Mouse (Mus musculus): ENCODE data around the gene Hist2h2aa1.
"Not testable (repeated sequence)": the region's sequence is repeated elsewhere in the genome, so short reads cannot be mapped to it uniquely, and the experiment has no call there.

Gene Hist2h2aa1

DNA sequence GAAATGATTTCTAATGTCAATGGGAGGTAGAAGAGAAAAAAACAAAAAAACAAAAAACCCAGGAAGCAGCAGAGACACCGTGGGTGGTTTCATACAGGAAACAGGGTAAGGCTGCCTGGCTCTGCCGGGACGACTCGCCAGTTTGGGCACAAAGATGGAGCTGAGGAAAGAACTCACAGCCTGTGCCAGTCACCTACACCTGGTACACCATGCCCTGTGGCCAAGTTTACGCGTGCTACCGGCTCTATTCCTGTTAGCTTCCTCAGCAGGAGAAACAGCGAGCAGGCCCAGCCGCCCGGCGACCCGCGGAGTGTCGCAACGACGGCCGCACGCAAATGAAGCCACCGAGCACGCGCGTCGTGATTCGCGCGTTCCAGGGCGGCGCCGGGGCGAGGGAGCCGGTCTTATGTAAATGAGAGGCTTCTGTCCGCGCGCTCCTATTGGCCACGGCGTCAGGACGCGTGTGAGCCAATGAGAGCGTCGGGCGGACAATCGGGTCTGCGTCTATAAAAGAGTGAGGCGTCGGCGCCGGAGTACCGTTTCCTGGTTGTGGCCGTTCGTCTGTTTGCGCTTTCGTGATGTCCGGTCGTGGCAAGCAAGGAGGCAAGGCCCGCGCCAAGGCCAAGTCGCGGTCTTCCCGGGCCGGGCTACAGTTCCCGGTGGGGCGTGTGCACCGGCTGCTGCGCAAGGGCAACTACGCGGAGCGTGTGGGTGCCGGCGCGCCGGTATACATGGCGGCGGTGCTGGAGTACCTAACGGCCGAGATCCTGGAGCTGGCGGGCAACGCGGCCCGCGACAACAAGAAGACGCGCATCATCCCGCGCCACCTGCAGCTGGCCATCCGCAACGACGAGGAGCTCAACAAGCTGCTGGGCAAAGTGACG lies at the start of gene Hist2h2aa1:
Hist2h2aa1 (plus strand) TSS at position 495 of the 884 bp plus-strand sequence.
- DNase-seq (ENCODE audit: low read depth): peak; percentile 86

DNA sequence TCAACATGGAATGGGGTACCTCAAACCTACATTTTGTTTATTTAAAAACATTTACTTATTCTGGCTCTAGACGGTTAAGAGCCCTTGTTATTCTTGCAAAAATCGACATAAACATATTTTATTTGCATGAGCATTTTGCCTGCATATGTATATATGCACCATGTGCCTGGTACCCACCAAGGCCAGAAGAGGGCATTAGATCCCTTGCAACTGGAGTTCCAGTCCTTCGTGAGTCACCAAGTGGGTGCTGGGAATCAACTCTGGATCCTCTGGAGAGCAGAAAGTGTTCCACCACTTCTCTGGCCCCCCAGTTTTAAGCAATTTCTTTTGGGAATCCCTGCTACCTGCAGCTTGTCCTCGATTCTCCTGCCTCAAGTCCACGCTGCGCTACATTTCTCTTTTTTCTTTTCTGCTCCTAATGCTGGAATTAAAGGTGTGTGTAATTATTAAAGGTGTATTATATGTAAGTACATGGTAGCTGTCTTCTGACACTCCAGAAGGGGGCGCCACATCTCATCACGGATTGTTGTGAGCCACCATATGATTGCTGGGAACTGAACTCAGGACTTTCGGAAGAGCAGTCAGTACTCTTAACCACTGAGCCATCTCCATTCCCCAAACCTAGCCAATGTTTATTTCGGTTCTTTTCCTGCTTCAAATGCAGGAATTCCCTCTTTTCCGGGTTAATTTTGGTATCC lies 49.5 kb upstream of the Hist2h2aa1 start:
- no peak for DNase-seq (ENCODE audit: low read depth)

DNA sequence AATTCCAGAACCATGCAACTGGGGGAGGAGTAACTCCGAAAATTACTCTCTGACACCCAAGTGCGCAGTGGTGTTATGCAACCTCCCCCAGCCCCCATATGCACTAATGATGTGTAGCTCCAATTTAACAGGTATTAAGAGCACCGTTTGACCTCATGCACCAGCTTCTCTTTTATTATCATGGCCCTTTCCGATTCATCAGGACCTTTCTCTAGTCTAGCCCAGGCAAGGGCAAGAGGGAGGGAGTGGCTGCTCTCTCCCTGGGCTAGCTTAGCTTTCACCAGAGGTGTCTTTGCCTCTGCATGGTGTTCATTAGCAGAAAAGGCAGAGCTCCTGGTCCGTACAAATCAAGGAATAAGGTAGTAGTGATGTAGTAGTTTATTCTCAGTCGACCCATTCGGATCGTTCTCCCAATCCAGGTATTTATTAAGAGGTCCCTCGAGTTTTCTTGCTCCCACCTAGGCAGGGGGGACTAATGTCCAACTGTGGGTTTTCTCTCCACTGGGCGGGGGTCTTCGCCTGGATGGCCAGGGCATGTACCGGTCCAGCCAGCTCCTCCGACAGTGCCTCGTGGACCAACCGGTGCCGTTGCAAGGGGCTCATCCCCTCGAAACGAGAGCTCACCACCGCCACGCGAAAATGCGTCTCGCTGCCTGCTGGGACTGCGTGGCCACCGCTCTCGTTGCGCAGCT lies 48.7 kb upstream of the Hist2h2aa1 start:
- DNase-seq (ENCODE audit: low read depth): no peak

DNA sequence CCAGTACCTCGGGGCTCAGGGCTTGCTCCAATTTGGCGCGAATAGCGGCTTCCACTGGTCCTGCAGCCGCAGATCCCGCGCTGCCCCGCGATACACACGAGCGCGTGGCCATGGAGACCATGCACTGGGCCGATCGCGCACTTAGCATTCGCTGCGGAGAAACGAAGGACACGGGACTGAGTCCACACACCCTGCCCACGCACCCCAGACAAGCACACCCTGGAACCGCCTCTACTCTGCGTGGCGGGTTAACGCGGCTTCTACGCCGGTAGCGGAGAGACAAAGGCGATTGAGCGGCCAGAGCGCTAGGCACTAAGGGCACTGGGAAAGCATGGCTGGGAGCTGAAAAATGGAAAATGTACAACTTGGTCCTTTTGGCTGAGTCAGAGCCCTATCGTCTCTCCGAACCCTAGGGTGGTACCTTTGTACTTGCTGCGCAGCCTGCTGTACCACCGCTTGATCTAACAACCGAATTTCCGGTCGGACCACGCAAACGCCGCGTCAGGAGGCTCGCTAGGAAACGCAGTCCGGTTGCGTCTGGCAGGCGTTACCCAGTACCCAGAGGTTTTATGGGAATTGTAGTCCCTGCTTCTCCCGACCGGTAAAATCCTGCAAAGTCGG lies 48.1 kb upstream of the Hist2h2aa1 start:
- DNase-seq (ENCODE audit: low read depth): peak; percentile 93

DNA sequence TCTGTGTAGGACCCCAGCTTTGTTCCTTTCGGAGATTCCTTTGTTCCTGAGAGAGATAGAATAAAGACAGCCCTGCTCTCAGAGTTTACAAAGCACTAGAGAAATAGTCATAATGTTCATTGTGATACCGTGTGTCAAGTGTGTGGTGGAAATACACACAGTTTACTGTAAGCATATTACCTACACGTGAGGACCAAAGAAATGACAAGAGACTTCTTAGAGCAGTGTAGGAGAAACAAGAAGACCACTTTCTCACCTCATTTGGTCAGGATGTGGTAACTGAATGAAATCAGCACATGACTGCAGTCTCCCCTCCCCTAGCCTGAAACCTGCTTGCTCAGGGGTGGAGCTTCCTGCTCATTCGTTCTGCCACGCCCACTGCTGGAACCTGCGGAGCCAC lies 47.1 kb upstream of the Hist2h2aa1 start:
- DNase-seq (ENCODE audit: low read depth): peak; percentile 38

DNA sequence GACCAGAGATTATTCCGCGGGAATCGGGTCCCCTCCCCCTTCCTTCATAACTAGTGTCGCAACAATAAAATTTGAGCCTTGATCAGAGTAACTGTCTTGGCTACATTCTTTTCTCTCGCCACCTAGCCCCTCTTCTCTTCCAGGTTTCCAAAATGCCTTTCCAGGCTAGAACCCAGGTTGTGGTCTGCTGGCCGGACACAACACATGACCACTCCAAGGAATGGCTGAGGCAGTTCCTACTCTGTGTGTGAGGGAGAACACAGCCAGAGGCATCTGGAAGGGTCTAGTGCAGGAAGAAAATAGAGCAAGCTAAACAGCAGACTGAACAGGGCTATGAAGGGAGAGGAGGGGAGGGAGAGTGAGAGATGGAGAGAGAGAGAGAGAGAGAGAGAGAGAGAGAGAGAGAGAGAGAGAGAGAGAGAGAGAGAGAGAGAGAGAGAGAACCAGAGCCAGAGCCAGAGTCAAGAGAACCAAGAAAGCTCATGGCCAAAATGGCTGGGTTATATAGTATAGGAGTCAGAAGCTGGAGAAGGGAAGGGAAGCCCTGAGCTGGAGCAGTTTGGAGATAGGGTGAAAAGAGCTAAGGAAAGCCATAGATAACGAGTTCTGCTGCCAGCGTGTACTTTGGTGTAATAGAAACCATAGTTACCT lies 46.6 kb upstream of the Hist2h2aa1 start:
- not testable (repeated sequence) for DNase-seq (ENCODE audit: low read depth)

DNA sequence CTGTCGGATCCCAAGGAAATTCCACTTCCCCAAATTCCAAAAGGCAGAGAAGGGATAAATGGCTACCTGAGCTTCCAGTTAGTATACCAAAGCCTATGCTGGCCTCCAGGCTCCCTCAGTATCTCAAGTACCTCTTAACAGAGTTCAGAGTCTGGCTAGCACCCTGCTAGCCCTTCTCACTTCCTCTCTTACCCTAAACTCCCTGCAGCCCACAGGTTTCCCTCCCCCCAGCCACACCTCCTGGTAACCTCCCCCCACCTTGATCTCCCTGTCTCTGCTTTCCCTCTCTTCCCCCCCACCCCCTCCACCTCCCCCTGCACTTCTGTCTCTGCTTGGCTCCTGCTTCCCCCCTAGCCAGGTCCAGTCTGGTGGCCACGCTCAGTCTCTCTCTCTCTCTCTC lies 45.6 kb upstream of the Hist2h2aa1 start:
- no peak for DNase-seq (ENCODE audit: low read depth)

DNA sequence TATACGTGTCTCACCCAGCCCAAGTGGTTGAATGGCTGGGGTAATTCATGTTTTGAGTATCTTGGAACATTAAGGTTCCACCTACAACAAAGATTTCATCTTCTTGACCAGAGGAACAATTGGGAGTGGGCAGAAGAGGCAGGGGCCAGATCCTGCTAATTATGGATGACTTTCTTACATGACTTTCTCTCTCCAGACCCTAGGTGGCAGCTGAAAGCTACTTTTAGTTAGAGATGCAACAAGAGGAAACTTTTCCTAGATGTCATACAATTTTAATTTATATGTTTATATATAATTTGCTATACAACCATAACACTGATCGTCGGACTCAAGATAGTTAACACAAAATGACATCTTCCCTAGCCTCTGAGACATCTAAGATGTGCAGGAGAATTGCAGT lies 37.5 kb upstream of the Hist2h2aa1 start:
- DNase-seq (ENCODE audit: low read depth): peak; percentile 63

DNA sequence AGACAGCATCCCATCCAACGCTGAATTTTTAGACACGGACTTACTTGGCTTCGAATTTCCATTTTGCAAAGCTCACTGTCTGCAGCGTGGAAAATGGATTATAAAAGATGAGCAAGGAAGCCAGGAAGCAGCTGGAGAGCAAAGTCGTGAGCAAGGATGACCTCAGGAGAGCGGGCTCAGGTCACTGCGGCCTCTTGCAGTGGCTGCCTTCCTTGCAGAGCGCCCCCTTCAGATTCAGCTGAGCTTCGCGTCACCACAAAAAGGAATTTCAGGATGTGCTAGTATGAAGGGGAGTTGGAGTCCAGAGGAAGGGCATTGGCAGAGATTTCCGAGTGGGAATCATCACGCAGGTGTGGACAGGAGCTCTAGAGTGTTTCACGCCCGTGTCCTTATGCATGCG lies 36.1 kb upstream of the Hist2h2aa1 start:
- peak; percentile 22 for DNase-seq (ENCODE audit: low read depth)

DNA sequence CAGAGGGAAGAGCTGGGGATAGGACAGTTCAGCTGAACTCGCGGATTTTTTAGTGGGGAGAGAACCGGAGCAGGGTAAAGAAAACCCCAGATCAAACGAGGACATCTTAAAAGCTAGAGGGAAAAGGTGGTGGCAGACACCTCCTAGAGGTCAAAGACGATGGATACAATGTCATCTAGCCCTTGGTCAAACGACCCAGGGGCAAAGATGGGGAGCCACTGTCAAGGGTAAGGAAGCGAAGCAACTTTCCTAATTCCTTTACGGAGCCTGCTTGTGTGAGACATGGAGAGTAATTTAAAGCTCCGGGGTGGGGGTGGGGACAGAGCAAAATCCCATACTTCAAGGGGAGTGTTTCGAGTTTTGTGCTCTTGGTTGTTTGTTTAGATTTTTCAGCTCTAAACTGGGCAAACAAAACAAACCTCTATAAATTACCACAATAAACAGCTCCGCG lies 26.1 kb upstream of the Hist2h2aa1 start:
- no peak for DNase-seq (ENCODE audit: low read depth)

DNA sequence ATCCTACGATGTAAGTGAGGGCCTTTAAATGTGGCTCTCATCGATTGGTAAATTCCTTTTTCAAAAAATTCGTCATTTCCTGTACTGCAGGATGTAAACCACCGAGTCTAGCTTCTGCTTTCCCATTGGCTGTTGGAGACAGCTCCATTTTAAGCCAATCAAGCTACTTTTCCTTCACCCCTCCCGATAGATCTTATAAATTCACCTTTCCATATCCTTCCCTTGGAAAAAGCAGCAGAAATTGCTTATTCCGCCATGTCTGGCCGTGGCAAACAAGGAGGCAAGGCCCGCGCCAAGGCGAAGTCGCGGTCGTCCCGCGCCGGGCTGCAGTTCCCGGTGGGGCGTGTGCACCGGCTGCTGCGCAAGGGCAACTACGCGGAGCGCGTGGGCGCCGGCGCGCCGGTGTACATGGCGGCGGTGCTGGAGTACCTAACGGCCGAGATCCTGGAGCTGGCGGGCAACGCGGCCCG lies 25.6 kb upstream of the Hist2h2aa1 start, which contains the start of the genes Bola1 and Hist2h2ab:
Bola1 (minus strand) TSS at position 49 of the 470 bp plus-strand sequence.
Hist2h2ab (plus strand) TSS at position 205 of the 470 bp plus-strand sequence.
- DNase-seq (ENCODE audit: low read depth): peak; percentile 86

DNA sequence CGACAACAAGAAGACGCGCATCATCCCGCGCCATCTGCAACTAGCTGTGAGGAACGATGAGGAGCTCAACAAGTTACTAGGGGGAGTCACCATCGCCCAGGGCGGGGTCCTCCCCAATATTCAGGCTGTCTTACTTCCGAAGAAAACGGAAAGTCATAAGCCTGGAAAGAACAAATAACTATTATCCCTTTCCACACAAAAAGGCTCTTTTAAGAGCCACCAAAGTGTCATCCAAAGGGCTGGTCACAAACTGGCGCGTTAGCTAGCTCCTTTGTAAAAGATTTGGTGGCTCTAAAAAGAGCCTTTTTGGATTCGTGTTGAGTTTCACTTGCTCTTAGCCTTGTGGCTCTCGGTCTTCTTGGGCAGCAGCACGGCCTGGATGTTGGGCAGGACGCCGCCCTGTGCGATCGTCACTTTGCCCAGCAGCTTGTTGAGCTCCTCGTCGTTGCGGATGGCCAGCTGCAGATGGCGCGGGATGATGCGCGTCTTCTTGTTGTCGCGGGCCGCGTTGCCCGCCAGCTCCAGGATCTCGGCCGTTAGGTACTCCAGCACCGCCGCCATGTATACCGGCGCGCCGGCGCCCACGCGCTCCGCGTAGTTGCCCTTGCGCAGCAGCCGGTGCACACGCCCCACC lies 25.0 kb upstream of the Hist2h2aa1 start:
- peak; percentile 52 for DNase-seq (ENCODE audit: low read depth)

DNA sequence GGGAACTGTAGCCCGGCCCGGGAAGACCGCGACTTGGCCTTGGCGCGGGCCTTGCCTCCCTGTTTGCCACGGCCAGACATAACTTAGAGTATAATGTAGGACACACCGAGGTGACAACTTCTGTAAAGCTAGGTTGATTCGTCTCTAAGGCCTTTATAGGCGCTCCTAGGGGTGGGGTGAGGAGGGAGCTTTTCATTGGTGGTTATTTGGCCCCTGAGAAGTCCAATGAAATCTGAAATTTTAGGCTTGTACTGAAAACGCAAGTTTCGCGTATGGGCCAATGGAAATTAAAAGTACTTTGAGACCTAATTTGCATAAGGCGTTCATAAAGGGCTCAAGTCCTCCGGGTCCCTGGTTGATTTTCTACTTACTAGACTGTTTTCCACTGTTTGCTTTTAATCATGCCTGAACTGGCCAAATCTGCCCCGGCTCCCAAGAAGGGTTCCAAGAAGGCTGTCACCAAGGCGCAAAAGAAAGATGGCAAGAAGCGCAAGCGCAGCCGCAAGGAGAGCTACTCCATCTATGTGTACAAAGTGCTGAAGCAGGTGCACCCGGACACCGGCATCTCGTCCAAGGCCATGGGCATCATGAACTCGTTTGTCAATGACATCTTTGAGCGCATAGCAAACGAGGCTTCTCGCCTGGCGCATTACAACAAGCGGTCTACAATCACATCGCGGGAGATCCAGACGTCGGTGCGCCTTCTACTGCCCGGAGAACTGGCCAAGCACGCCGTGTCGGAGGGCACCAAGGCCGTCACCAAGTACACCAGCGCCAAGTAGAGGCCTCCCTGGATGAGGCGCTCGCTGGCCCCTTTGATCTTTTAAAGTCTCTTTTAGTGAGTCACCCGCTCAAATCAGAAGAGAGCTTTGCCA lies 24.3 kb upstream of the Hist2h2aa1 start, which contains the start of the genes Hist2h2ac and Hist2h2be:
Hist2h2ac (minus strand) TSS at position 116 of the 875 bp plus-strand sequence.
Hist2h2be (plus strand) TSS at position 355 of the 875 bp plus-strand sequence.
- peak; percentile 94 for DNase-seq (ENCODE audit: low read depth)

DNA sequence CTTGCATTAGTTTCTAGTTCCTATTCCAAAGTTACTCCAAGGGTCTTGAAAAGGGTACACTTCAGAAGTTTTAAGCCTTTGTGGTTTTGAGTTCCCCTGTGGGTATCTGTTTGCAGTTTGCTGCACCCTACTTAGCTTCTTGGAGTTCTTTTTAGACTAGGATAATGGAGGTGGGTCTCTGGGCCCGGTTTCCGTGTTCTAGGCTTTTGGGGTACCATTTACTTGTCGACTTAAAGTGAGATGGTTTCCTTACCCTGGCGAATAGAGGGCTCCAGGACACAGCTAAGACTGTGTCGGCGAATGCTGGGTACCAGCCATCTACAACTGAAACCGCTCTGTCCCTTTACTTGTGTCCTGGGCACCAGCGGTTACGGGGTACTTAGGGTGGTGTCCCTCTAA lies 23.7 kb upstream of the Hist2h2aa1 start:
- no peak for DNase-seq (ENCODE audit: low read depth)

DNA sequence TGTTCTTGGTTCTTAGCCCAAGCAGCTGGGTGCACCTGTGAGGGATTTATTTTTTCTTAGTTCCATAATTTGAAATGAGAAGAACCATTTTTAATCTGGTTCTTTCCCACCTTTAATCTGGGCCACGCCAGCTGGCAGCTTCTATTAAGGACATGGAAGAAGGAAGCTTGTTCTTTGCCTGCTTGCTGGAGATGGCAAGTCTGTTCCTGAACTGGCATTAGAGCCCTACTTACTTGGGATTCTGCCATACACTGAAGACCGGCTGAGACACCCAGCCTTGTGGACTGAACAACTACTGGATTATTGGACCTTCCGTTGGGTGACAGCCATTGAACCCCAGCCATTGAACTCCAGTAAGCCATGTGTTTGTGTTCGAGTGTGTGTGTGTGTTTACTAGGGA lies 22.5 kb upstream of the Hist2h2aa1 start:
- no peak for DNase-seq (ENCODE audit: low read depth)

DNA sequence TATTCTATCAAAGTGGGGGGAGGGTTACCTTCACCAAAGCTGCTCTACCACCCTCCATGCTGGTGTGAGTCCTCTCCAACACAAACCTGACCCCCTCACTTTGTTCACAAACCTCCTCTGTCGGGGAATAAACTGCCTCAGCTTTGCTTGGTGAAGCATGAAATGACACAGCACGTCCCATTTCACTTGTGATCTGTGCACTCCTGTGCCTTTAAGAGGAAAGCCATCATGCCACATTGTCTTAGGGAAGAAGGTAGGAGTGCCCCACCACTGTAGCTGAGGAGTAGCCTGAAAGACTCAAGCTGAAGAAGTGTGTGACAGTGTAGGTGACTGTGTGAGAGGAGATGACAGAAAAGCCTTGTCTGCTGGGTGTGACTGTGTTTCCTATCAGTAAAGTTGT lies 19.9 kb upstream of the Hist2h2aa1 start:
- no peak for DNase-seq (ENCODE audit: low read depth)

DNA sequence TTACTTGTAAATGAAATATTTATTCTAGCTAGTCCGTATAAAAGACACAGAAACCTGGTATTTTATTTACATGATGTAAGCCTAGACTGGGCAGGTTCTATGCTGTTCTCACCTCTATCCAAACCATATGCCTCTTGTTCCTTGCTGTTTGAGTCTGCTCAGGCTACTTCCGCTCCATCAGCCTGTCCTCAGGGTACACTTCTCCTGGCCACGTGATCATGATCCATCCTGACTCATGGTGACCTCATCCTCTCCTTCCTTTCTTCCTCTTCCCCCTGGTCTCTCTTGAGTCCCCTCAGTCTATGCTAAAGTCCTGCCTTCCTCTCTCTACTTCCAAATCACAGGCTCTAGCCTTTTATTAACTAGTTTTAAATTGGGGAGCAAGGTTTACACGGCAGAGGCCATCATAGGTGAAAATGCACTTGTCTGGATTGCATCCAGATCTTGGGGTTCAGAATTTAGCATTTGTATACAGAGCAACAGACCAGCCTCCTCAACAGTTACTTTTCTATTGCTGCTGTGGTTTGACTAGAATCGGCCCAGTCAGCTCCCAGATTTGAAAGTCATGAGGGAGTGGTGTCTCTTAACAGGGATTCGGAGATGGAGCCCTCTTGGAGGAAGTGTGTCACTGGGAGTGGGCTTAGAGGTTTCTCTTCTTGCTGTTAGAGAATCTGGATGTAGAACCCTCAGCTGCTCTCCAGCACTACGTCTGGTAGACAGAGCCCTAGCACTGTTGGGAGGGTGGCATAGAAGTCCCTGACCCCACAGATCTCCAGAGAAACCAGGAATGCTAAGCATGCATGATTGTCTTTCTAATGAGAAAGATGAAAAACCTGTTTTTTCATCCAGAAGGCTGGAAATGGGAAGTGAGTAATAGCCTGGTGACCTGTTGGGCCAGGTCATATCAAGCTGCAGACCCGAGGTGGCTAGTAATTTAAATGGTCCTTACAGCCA lies 18.3 kb upstream of the Hist2h2aa1 start:
- peak; percentile 84 for DNase-seq (ENCODE audit: low read depth)

DNA sequence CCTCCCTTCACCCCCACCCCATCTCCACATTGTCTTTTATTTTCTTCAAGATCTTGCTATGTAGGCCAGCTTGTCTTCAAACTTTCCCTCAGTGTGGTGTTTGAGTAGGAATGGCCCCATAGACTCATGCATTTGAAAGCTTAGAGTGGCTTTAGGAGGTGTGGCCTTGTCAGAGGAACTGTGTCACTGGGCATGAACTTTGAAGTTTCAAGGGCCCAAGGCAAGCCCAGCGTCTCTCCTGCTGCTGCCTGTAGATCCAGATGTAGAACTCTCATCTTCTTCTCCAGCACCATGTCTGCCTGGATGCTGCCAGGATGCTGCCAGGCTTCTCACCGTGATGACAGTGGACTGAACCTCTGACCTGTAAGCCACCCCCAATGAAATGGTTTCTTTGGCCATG lies 16.5 kb upstream of the Hist2h2aa1 start:
- no peak for DNase-seq (ENCODE audit: low read depth)

All from NIH3T3 (cell line).